Mouse (Mus musculus) Muller cell, postnatal 12 days (primary cell): Measurements from ENCODE around the gene Ndufc2.
"Not testable (repeated sequence)": the region's sequence is repeated elsewhere in the genome, so short reads cannot be mapped to it uniquely, and the experiment has no call there.

Experiments used
- DNase-seq: peaks from one replicate; pipeline ENCODE4 v3.0.0-alpha.2; 2015; ENCODE audit errors: inconsistent ontology term

Gene Ndufc2

GRCm38 (mm10) chr7:97427296-97427695, 27.5 kb downstream of the Ndufc2 start:
- DNase-seq: no peak

GRCm38 (mm10) chr7:97427778-97428420, 28.1 kb downstream of the Ndufc2 start:
- peak; percentile 38 for DNase-seq

GRCm38 (mm10) chr7:97429705-97430104, 29.9 kb downstream of the Ndufc2 start:
- DNase-seq: peak; percentile 56

- not testable (repeated sequence) for DNase-seq
Measured at GRCm38 (mm10) chr7:97433517-97433916, 33.7 kb downstream of the Ndufc2 start.

- DNase-seq: no peak
Measured at GRCm38 (mm10) chr7:97434517-97434916, 34.7 kb downstream of the Ndufc2 start.

GRCm38 (mm10) chr7:97438986-97439385, 39.2 kb downstream of the Ndufc2 start:
- no peak for DNase-seq

- peak; percentile 99 for DNase-seq
Measured at GRCm38 (mm10) chr7:97446171-97446925, 46.5 kb downstream of the Ndufc2 start.

GRCm38 (mm10) chr7:97447050-97447531, 47.3 kb downstream of the Ndufc2 start:
- no peak for DNase-seq

GRCm38 (mm10) chr7:97451023-97451422, 51.2 kb downstream of the Ndufc2 start, which contains the start of gene Kctd14:
Gene Kctd14, plus strand, starts transcription at chr7:97451323.
- not testable (repeated sequence) for DNase-seq

- no peak for DNase-seq
Measured at GRCm38 (mm10) chr7:97452196-97452595, 52.4 kb downstream of the Ndufc2 start.

GRCm38 (mm10) chr7:97453141-97453921, 53.5 kb downstream of the Ndufc2 start:
- peak; percentile 46 for DNase-seq

- DNase-seq: no peak
Measured at GRCm38 (mm10) chr7:97454795-97455194, 55.0 kb downstream of the Ndufc2 start.

GRCm38 (mm10) chr7:97455577-97455976, 55.8 kb downstream of the Ndufc2 start:
- no peak for DNase-seq
